Mouse (Mus musculus) cerebellum, postnatal 10 days (tissue): ENCODE measurements at regions not wholly inside any gene's neighbourhood (a gene's known extent, or its start where the extent isn't known, plus 50 kb on each side); places are given as distances from the start of the nearest gene placed in this dataset.

Experiments used
- DNase-seq, 2 experiments: peaks; one replicate each; pipeline ENCODE4 v3.0.0; 2021; ENCODE audit warnings: mixed read lengths in 2 of 2

- no peak for DNase-seq
These were observed 227.8 kb upstream of the Meis1 start for GRCm38 (mm10) chr11:19246390-19247114.

GRCm38 (mm10) chr11:19253605-19254004, 234.8 kb upstream of the Meis1 start:
- DNase-seq: no peak

- no peak for DNase-seq
These were observed 235.4 kb upstream of the Meis1 start for GRCm38 (mm10) chr11:19254183-19254582.

- no peak for DNase-seq
These were observed 238.8 kb upstream of the Meis1 start for GRCm38 (mm10) chr11:19257549-19257948.

- peak; percentile 18 to 50 for DNase-seq
These were observed 244.0 kb upstream of the Meis1 start for GRCm38 (mm10) chr11:19262832-19263231.

- DNase-seq: no peak
These were observed 246.2 kb upstream of the Meis1 start for GRCm38 (mm10) chr11:19264798-19265671.

GRCm38 (mm10) chr11:19265672-19265972, 246.8 kb upstream of the Meis1 start:
- no peak for DNase-seq

- DNase-seq: no peak
These were observed 272.2 kb upstream of the Meis1 start for GRCm38 (mm10) chr11:19290971-19291370.

GRCm38 (mm10) chr11:19299411-19299810, 280.6 kb upstream of the Meis1 start:
- no peak for DNase-seq

- DNase-seq: no peak
These were observed 287.9 kb upstream of the Meis1 start for GRCm38 (mm10) chr11:19306687-19307086.

GRCm38 (mm10) chr11:19330685-19331239, 312.0 kb upstream of the Meis1 start:
- DNase-seq: no peak

GRCm38 (mm10) chr11:19332274-19332673, 313.5 kb upstream of the Meis1 start:
- no peak for DNase-seq

GRCm38 (mm10) chr11:19332727-19333126, 313.9 kb upstream of the Meis1 start:
- no peak for DNase-seq

GRCm38 (mm10) chr11:19333908-19334487, 315.2 kb upstream of the Meis1 start:
- DNase-seq: no peak

GRCm38 (mm10) chr11:19335384-19335783, 316.6 kb upstream of the Meis1 start:
- DNase-seq: no peak

GRCm38 (mm10) chr11:19339721-19340317, 321.0 kb upstream of the Meis1 start:
- no peak for DNase-seq

GRCm38 (mm10) chr11:19340889-19341288, 322.1 kb upstream of the Meis1 start:
- DNase-seq: no peak

GRCm38 (mm10) chr11:19341379-19341778, 322.6 kb upstream of the Meis1 start:
- DNase-seq: no peak

GRCm38 (mm10) chr11:19342803-19343202, 324.0 kb upstream of the Meis1 start:
- DNase-seq: no peak

- DNase-seq: no peak
These were observed 327.6 kb upstream of the Meis1 start for GRCm38 (mm10) chr11:19346276-19346826.

GRCm38 (mm10) chr11:19350331-19351242, 331.8 kb upstream of the Meis1 start:
- DNase-seq: no peak
